Mouse (Mus musculus): ENCODE measurements around the gene Reln.

The Reln gene

DNA sequence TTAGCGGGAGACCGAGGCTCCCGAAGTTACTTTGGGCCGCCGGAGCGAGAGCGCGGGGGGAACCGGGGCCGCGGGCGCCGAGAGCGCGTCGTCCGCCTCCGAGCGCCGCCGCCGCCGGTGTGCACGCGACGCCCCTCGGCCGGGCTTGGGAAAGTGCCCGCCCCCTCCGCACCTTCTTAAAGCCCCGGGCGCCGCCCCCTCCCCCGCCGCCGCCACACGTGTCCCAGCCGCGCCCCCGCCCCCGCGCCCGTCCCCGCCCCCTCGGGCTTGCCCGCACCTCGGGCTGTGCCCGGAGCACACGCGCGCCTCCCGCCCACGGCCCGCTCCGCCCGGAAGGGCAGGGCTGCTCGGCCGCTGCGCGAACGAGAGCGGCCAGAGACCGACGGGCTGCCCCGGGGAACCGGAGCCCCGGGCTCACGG, at the start of gene Reln:
TSS of gene Reln (minus strand) at position 147 of the 420 bp plus-strand sequence.
- no peak for DNase-seq (ENCODE audit: low spot score)

DNA sequence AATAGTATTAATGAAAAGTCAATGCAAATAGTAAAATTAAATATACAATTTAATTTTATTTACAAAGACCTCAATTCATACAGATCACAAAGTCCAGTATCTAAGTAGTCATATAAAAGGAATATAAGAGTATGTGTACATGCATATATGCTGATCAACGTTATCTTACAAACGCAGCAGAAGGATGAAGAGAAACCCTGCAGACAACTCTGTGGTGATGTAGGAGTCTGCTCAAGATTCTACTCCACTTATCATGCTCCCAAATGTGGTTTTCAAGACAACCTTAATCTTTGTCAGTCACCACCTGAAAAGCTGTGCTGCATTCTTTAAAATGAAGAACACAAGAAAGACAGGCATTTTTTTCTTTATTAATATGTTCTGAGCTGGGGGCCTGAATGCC, 44.0 kb upstream of the Reln start:
- DNase-seq (ENCODE audit: low spot score), result no peak

DNA sequence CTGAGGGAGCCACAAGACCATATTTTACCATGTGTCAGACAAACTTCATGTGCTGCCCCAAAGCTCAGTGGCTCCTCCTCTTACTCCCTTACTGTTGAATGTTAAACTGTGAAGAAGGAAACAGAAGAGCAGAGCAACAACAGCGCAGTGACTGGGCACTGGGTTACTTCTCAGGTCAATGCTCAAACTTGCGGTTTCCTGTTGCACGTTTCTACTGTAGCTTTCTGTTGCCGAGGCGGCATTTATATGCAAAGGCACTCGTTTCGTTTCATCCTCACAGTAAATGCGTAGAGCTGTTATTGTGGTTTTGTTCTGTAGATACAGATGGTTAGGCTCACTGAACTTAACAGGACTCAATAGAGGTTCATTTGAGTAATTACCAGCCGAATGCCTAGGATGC, 16.0 kb upstream of the Reln start:
- DNase-seq (ENCODE audit: low spot score), result no peak

DNA sequence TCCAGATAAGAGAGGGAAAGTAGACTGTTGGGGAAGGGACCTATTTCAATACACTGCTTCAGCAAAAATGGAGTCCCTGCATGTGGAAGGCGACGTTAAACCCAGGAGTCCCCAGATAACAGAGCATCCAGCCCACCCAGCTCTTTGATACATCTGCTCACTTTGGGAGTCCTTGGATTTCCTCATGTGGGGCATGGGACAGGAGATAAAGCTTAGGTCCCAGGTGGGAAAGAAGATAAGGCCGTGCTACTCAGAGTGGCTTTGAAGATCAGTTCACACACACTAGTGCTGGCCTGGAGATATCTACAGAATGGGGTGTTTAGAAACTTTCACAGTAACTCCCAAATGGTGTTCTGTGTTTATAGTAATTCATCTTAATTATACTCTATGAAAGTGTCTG, 3.9 kb upstream of the Reln start:
- no peak for DNase-seq (ENCODE audit: low spot score)

DNA sequence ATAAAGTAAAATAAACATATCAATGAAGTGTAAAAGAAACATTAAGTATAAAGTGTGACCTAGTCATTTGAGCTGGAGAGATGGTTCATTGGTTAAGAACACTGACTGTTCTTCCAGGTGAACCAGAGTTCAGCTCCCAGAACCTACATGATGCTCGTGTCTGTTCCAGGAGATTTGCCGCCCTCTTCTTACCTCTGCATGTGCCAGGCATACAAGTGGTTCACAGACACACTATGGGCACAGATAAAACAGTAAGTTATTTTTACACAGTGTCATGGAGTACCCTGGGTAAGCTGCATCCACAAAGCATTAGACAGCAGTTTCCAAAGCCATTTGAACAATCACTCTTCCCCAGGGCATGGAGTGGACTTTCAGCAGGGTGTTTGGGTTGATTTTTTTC, 3.2 kb upstream of the Reln start:
- DNase-seq (ENCODE audit: low spot score), result no peak

DNA sequence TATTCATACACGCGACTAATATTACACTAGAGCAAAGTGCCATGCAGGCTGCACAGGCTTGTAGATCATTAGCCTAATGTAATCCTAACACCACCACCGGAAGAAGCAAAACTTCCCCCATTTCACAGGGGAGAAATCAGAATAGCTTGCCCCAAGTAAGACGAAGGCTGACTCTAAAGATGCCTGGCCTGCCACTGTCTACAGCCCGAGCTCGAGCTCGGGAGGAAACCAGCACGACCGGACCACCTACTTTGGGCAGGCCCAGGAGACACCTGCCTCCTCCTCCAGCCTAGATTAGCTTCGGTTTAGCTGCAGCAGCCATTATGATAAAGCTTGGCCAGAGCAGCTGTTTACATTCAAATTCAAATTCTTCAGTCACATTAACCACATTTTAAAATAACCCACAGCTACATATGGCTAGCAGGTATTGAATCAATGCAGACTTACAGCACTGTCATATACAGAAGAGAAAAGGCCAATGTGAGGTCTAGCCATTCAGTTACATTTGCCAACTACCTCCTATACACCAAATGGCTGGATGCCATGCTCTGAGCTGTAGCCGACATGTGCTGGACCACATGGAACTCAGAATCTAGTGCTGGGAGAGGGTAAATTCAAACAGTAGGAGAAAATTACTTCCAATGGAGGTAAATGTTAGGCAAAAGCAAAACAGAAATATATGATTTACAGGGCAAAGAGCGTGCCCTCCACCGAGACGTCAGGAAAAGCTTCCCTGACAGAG, 1.6 kb upstream of the Reln start:
- no peak for DNase-seq (ENCODE audit: low spot score)

DNA sequence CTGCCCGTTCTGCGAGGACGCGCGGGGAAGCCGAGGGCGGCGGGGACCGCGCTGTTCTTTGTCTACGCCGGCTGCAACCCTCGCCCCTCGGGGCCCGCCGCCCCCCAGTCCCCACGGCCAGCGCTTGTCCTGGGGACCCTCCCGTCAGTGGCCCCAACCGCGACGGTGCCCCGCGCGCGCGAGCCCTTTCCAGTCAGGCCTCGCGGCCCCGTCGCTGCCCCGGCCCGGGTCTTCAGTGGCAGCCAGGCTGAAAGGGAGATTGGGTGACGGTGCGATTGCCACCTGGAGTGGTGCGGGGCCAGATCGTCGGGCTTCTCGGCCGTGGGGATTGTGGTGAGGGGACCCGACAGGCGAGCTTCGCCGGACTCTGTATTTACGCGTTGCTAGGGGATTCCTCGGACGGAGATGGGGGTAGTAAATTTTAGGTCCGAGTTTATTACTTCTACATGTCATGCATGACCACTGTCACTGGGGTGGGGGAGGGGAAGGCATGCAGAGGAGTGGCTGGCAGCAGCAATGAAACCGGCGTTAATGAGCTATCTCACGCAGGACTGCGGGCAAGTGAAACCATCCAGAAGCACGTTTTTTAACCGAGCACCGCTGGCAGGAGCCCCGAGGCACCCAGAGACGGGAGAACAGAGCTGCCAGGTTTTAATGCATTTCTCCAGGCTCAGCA, 612 bp upstream of the Reln start:
- no peak for DNase-seq (ENCODE audit: low spot score)

DNA sequence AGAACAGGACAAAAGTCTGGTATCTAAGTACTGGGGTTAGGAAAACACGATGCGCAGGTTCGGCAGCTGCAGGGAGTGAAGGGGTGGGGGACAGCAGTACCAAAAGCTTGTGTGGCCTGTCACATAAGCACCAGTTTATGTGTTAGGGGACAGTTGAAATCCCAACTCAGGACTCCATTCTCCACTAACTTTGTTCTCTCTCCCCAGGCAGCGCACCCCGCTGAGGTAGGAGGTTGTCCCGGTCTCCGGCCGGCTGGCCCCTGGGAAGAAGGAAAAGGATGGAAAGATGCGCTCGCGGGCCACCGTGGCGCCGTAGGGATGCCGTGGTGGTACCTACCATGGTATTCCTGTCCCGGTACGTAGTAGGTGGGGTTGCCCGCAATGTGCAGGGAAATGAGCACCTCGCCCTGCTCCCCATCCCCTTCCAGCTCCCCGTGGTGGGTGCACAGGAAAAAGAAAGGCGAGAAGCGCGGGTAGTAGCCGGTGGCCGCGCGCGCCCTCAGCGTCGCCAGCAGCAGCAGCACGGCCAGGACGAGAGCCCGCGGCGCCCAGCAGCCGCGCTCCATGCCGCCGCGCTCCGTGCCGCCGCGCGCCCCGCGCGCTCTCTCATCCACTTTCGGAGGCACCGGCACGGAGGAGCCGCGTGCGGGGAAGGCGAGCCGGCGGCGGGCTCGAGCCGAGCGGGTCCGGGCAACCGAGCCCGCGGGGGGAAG, 503 bp downstream of the Reln start:
- DNase-seq (ENCODE audit: low spot score), result no peak

DNA sequence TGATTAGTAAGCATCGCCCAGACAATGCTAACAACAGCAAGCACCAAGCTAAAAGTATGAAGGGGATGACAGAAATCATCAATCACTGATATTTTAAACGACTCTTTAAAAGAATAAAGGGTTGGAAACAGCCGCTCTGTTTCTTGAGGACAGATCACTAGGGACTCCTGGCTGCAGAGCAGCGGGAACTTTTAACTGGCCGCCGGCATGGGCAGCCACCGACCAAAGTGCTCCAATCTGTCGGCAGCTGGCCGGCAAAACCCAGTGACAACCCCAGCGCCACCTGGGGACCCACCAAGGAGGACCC, 1.0 kb downstream of the Reln start:
- no peak for DNase-seq (ENCODE audit: low spot score)

DNA sequence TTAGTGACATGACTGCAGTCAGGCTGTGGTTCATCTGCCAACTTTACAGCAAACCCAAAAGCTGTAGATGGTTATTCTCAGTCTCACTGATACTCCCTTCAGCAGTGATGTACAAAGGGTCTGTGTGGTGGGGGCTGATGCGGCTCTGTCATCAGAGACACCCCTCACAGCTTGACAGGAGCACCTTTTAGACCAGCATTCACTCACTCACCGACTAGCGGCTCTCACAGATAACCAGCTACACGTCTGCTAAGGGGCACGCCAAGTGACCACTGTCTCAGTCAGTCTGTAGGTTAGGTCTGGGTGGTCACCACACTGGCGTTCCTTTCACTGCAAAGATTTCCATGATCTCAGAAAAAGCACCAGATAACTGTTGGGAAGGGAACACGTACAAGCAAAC, 2.0 kb downstream of the Reln start:
- no peak for DNase-seq (ENCODE audit: low spot score)

DNA sequence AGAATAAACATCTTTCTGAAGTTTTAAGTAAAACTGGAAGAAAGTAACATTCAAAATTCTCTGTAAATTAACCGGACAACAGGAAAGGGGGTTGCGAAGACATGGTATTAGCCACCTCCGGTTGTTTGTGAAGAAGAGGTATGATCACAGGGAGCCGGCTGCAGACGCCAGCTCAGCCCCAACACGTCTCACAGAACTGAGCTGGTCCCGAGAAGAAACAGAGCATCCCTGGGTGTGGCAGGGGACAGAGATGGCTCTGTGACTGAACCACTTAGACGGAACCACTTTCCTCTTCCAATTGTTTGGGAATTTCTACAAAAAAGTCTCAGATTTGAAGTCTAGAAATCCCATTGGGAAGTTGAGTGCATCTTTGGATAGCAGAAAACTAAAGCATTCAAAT, 3.5 kb downstream of the Reln start:
- no peak for DNase-seq (ENCODE audit: low spot score)

DNA sequence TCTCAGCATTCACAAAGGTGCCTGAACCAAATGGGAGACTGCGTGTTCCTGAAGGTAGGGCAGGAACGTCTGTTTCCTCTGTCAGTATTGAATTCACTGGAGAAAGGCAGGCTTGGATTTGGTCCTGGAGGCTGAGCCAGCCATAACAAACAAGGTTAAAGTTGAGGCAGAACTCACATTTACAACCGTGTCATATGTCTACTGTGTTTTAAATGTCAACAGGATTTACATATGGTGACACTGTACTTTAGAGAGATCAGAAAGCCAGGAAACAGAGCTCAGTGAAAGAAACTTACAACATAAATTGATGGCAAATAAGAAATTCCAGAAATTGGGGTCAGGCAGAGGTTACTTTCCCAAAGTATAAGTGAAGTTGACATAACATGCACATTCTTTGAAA, 9.1 kb downstream of the Reln start:
- no peak for DNase-seq (ENCODE audit: low spot score)

DNA sequence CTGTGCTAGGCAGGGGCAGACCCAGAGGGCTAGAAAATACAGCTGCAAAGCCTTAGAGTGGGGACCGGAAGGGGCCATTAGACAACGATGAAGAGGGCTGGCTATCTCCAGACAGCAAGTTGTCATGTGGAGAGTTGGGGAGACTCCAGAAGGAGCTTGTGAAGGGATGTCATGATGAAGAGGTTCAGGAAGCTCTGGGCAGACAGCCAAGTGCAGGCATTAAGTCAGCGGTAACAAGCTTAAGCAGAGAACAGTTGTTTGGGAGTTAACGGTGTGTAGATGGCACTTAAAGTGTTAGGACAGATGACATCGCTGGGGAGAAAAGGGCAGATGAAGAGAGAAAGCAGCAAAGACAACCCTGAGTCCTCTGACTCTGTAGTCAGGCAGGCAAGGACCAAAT, 13.7 kb downstream of the Reln start:
- no peak for DNase-seq (ENCODE audit: low spot score)

DNA sequence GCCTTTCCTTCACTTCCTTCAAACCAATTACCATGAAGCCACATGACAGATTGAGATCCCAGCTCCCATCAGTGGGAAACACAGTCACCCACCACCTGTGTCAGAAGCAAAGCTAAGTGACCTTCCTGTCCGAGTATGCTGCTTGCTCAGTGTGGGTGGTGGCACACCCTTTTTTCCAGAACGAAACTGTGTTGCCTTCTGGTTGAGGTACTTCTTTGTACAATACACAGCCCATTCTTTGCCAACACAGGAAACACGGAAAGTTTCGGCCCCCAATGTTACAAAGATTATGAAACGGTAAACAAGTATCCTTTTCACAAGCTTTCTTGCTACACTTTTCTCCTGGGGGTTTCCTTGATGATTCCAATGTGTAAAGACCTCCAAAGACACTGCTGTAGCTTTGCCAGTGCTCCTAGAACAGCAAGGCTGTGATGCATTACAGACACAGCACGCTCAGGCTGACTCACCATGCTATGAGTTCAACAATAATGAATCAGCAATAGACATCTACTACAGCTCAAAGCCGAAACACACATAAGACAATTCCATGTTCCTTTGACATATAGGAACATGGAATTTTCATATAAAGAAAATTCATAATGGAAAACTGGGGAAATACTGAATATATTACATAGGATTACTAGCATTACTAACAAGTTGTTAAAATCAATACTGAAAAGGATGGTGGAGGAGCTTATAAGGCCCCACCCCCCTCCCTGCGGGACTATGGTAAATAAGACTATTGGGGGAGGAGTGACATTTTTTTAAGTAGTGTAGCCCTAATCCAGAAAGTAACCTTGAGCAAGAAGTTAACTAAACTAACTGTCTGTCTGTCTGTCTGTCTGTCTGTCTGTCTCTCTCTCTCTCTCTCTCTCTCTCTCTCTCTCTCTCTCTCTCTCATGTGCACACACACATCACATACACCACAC, 15.8 kb downstream of the Reln start:
- no peak for DNase-seq (ENCODE audit: low spot score)

DNA sequence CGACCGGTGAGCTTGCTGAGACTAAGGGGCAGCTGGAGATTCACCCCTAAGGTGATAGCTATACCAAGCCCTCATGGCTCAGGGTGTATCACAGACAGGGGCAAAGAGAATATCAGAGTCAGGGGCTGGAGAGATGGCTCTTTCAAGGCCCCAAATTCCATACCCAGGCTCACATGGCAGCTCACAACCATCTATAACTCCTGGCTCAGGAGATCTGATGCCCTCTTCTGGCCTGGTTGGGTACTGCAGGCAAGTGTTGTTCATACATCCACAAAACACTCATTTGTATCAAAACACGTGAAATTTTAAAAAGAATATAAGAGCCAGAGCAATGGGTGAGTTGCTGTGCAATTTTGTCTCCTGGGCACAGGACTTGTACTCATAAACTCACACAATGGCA, 17.3 kb downstream of the Reln start:
- DNase-seq (ENCODE audit: low spot score), result peak; percentile 13

DNA sequence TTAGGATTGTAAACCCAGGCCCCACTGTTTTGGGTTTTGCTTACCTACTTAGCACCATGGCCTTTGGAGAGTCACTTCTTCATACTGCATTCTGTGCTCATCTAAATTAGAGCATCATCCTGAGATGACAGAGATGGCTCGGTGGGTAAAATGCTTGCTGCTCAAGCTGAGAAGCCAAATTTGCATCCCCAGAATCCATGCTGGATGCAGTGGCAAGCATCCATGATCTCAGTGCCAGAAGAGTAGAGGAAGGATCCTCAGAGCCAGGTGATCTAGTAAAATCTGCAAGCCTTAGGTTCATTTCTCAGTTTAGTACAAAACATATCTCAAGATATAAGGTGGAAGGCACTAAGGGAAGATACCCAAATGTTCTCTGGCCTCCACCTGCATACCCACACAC, 20.7 kb downstream of the Reln start:
- no peak for DNase-seq (ENCODE audit: low spot score)

DNA sequence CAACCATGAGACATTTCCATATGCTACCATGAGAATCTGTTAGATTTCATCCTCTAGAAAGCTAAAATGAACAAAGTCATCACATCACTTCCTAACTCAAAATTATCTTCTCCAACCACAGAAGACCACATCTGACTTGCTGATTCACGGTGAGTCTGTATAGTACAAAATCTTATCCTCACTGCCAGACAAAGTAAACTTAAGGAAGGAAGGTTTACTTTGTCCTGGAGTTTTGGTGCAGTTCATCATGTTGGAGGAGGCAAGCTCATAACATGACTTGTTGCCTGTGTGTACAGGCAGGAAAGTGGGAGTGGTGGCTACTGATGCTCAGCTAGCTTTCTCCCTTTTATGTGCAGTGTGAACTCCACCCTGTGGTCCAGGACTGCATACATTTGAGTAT, 26.7 kb downstream of the Reln start:
- DNase-seq (ENCODE audit: low spot score), result no peak

DNA sequence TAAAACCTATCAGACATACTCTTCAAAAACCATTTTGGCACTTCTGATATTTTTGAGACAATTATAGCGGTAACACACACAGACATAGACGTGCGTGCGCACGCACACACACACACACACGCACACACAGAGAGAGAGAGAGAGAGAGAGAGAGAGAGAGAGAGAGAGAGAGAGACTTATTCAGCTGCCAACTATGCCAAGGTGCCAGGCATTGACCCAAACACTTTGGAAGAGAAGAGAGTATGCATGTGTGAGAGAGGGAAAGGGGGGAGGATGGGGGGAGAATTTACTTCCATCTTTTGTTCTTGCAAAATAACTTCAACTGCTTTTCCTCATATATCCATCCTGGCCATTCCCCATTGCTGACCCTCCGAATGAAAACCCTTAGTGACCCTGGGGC, 28.0 kb downstream of the Reln start:
- DNase-seq (ENCODE audit: low spot score), result no peak

DNA sequence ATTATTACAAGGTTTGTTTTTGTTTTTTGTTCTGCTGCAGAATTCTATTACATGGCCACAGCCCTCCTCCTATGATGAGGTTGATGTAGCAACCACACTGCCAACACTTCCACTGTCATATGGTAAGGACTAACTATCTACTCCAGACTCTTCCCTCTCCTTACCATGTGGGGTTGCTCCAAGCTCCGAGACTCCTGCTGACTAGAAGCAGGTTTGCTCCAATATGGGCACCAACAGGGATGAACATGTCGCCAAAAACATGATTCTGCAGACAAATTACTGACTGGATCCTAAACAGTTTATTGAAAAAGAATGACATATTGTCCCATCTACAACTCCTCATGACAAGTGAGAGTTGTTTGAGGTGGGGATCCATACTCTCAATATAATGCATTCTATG, 28.5 kb downstream of the Reln start:
- no peak for DNase-seq (ENCODE audit: low spot score)

DNA sequence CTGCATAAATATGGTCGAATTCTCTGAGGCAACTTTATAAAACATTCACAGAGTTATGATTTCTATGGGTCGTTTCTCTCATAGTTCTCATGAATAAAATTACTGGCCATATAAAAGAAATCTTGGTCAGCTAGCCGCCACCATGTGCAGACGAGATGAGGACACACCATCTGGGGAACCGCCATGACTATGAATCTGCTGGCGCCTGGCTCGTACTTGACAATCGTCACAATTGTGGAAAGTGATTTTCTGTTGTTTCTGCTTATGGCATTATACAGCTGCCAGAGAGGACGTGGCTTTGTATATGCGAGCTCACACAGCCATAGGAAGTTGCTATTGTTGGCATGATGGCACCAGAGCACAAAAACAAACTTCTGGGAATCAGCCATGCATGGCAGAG, 31.5 kb downstream of the Reln start:
- DNase-seq (ENCODE audit: low spot score), result no peak

DNA sequence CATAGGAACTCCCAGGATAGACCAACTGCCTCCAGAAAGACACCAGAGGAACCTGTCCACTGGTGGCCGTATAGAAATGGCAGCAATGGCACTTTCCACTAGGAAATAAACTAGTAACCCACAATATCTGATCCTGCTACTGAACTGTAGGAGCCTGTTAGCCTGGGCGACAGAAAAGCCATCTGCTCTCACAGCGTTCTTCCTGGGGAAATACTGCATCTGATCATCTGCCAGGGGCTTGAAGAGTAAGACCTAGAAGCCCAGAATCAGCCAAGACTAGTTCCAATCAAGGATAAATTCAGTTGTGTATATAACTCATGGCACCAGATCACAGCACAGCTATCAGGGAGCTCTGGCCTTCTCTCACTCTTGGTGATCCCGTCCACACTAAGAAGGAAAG, 33.5 kb downstream of the Reln start:
- DNase-seq (ENCODE audit: low spot score), result no peak

DNA sequence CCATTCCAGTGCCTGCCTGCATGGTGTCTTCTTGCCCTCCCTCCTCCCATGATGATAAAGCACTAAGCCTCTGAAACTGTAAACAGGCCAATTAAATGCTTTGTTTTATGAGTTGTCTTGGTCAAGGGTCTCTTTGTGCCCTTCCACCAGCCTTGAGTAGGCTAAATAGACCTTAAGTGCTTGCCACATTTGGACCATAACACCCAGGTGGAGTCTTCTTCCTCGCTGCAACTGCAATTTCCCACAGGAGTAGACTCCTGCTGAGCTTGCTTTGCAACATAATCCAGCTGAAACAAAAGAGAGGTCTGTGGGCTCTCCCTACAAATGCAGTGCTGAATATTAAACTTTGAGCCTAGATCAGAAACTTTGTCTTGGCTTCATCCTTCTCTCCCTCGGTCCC, 35.5 kb downstream of the Reln start:
- DNase-seq (ENCODE audit: low spot score), result no peak

DNA sequence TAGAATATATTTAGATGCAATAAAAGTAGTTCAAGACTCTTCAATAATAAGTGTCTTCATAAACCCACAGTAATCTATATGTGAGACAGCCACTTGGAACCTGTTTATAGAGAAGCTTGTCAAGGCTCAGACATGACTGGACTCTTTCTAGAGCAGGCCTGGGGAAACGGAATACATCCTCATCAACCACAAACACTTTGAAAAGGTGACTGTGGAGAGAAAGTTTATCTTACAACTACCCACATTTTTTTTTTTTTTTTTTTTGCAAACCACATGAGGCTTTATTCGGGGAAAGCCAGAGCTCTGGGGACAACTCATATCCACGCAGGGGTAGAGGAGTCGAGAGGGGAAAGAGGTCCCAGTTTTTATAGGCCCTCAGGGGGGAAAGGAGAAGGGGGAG, 36.6 kb downstream of the Reln start:
- DNase-seq (ENCODE audit: low spot score), result no peak
